Mouse (Mus musculus) adrenal gland, postnatal 25 days (tissue): ENCODE data around the gene Icos. TPM values are rescaled to one million over a fixed set of nuclear protein-coding genes. Genes with fewer than 3 reads are reported as not detected.

ENCODE experiments used
- DNase-seq: peaks from one replicate; pipeline ENCODE4 v3.0.0; 2021; ENCODE audit warnings: mixed read lengths
- long read RNA-seq: library from polyadenylated mRNA; stranded (forward); transcript quantifications from one replicate; pipeline ENCODE4 v2.0.0, GENCODE M21; 2021
- total RNA-seq: library from RNA; stranded (reverse); gene quantifications from 2 replicates; pipeline ENCODE4 v1.2.3, GENCODE M21; 2021

Gene Icos
- total RNA-seq, result not detected in 2 replicates
- long read RNA-seq, result 0 reads

GRCm38 (mm10) chr1:60977641-60978040 is at the start of gene Icos:
TSS of gene Icos (plus strand) at chr1:60977927.
- no peak for DNase-seq

- no peak for DNase-seq
Measured at GRCm38 (mm10) chr1:60929036-60929435, 48.7 kb upstream of the Icos start.

DNA sequence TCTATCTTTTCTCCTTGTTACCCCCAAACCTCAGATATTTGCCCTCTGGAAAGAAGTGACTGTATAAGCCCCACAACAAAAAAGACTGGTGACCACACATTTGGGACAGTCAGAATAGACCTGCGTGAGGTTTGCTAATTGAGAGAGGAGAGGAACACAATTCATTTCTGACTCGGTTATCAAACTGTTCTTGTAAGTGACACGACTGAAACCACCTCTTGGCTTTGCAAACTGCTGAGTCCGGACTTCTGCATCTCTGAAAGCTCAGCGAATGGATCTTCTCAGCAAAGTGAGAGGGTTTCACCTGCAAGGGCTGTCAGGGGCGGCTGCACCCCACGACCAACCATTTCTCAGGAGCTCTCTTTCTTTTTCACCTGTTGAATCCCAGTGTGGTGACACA is 47.3 kb upstream of the Icos start:
- DNase-seq, result no peak

DNA sequence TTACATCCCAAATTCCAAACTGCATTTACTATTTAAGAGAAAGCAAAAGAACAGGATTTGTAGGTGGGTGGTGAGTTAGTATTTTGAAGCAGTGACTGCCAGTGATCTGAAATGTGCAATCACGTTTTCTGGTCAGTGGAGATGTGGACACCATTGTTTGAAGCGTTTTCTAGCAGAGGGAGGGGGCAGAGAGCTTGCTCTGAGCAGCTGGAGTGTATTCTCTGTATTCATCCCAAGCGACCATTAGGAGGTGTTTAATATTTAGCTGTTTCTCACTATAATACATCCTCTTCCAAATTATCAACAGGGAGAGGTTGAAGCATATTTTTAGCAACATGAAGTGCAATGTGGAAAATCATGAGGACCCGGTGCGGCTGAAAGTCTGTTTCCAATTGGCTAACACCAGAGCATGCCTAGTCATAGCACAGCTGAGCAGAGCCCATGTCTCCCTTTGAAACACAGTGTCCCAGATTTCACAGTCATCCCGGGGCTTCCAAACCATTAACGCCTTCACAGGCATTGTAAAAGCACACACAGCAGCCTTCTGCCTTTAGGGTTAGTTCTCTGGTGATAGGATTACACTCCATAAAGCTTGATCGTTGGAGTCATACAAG is 41.7 kb upstream of the Icos start:
- DNase-seq, result no peak

GRCm38 (mm10) chr1:60936963-60937711 is 40.6 kb upstream of the Icos start:
- DNase-seq, result no peak

DNA sequence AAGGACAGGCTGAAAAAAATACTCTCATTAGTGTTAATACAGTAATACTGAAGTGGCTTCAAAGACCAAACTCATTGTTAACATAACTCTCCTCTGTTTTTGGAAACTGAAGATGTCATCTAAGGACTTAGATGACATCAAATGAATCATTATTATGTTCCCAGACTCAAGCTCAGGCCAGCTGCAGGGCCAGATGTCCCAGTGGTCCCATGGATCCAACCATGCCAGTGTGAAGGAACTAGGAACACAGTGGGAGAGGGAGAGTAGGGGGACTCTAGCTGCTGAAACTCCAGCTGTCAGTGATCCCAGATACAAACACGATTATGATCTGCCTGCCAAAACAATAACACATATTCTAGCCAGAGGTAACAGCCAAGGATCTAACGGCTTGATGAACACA is 39.5 kb upstream of the Icos start:
- DNase-seq, result no peak

- no peak for DNase-seq
Measured at GRCm38 (mm10) chr1:60938974-60939373, 38.8 kb upstream of the Icos start.

DNA sequence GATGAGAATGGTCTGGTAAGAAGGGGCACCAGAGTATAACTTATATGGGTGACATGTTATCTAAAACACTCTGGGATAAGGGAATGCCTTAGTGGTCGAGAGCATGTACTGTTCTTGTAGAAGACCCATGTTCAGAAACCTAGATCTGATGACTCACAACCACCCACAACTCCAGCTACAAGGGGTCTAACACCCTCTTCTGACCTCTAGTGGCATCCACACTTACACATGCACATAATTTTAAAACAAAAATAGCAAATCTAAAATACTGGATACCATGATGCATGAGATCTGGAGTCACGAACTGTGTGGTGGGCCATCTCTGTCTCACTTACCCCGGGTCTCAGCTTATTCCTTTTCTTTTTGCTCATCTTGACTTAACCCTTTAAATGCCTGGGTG is 37.7 kb upstream of the Icos start:
- DNase-seq, result no peak

DNA sequence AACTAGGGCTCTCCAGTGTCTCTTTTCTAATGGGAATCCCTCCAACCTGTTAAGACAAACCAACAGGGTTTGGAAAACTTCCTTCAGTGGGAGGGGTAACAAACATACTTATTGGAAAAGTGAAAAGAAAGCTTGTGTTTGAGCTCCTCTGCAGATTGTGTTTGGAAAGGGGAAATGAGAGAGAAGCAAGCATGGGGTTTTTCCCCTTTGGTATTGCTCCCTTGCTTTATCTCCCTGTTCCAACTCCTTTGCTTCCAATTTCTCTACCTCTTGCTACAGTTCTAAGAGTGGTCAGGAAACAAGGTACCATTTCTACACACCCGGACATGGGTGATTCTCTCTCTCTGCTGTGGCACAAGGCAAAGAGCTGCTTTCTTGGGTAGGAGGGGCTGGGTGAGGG is 37.1 kb upstream of the Icos start:
- no peak for DNase-seq

- DNase-seq, result no peak
Measured at GRCm38 (mm10) chr1:60941056-60942048, 36.4 kb upstream of the Icos start.

- DNase-seq, result no peak
Measured at GRCm38 (mm10) chr1:60942921-60943320, 34.8 kb upstream of the Icos start.

- DNase-seq, result no peak
Measured at GRCm38 (mm10) chr1:60945633-60946401, 31.9 kb upstream of the Icos start.

- no peak for DNase-seq
Measured at GRCm38 (mm10) chr1:60948112-60948511, 29.6 kb upstream of the Icos start.

- no peak for DNase-seq
Measured at GRCm38 (mm10) chr1:60952958-60953357, 24.8 kb upstream of the Icos start.

GRCm38 (mm10) chr1:60953686-60954085 is 24.0 kb upstream of the Icos start:
- no peak for DNase-seq

DNA sequence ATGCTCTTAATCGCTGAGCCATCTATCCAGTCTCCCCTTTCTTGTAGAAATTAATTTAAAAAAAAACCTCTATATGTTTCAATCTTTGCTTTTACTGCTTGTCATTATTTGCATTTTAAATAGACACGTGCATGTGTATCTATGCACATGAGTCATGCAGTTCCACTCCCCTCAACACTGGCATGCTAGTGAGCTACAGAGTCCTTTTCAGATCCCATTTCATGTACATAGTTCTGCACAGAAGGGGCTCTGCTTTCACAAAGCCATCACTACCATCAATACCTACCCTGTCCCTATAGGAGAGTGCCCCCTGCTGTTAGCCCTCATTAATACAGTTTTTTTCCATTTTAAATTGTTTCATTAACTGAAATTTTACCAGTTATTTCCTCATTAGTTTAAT is 23.0 kb upstream of the Icos start:
- no peak for DNase-seq

DNA sequence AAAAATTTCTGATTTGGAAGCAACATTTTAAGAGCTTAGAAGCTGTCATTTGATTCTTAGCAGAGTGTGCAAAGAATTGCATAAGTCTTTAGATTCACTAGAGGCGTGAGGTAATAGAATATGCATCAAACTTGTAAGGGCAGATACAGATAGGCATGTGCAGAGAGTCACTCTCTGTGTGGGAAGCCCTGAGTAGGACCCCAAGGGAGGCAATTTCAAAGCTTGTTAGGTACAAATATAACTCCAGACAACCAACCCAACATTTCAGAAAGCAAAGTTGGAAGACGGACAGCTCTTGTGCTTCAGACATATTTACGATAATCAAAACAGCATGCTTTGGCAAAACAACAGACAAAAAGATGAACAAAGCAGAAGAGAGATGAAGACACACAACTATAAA is 22.5 kb upstream of the Icos start:
- no peak for DNase-seq

GRCm38 (mm10) chr1:60956196-60956595 is 21.5 kb upstream of the Icos start:
- DNase-seq, result no peak

DNA sequence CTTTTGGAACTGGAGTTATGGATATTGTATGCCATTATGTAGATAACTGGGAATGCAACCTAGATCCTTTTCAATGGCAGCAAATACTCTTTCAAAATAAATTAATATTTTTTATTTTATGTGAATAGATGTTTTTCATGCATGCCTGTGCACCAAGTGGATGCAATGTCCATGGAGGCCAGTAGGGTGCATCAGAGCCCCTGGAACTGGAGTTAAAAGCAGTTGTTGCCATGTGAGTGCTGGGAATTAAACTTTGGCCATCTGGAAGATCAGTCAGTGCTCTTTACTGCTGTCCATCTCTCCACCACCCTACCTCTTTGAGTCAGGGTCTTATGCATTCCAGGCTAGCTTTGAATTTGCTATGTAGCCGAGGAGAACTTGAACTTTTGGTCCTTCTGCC is 19.4 kb upstream of the Icos start:
- DNase-seq, result no peak

- no peak for DNase-seq
Measured at GRCm38 (mm10) chr1:60959246-60959645, 18.5 kb upstream of the Icos start.

GRCm38 (mm10) chr1:60960451-60960850 is 17.3 kb upstream of the Icos start:
- DNase-seq, result peak; percentile 11

- peak; percentile 44 for DNase-seq
Measured at GRCm38 (mm10) chr1:60961080-60961479, 16.6 kb upstream of the Icos start.
